Mouse (Mus musculus) erythroblast, embryonic 14.5 days (primary cell): Measurements from ENCODE around the gene Xylt1.

Experiments
- GATA1 ChIP-seq: IDR thresholded peaks from 2 replicates; pipeline ENCODE4 v1.6.1; 2012; ENCODE audit warnings: low read length, inconsistent platforms, mixed read lengths
- TAL1 ChIP-seq: IDR thresholded peaks from 3 replicates; pipeline ENCODE4 v1.6.1; 2012; ENCODE audit warnings: low read length, inconsistent platforms, mixed read lengths

- TF ChIP-seq TAL1 = no peak
- no peak for TF ChIP-seq GATA1
These were observed 278.0 kb downstream of the Xylt1 start for GRCm38 (mm10) chr7:117658739-117659138.
